Mouse (Mus musculus): ENCODE measurements around the gene Tdrd5. TPM values are rescaled to one million over a fixed set of nuclear protein-coding genes. Genes with fewer than 3 reads are reported as not detected.

Gene Tdrd5
- polyA plus RNA-seq, 1 experiment from 2014 or later = 2.7 TPM

- Histone ChIP-seq H3K4me3 (ENCODE audit: low read depth, low read length) (no peak overlapping the region), H3K27ac (ENCODE audit: low read depth, low read length) (no peak overlapping the region), H3K4me1 (ENCODE audit: control insufficient read depth, insufficient read depth, low read length) (peaks cover 3% of the 10 kb centered on the region; the same call in 1 of the 2 replicates), H3K27me3 (ENCODE audit: control insufficient read depth, insufficient read depth, low read length) (no peaks in the 10 kb centered on the region), H3K36me3 (ENCODE audit: control insufficient read depth, insufficient read depth, low read length) (no peaks in the 10 kb centered on the region), H3K9me3 (ENCODE audit: control insufficient read depth, low read length) (no peaks in the 10 kb centered on the region), H3K4me2 (ENCODE audit: low read depth, low read length) (no peak overlapping the region), H3K9ac (replicated peaks; ENCODE audit: low read depth, low read length) (no peak overlapping the region)
- ATAC-seq (ENCODE audit: low read depth) = no peak
- WGBS = 75% methylated on average over 8 of the region's 8 CpGs
Observed at GRCm38 (mm10) chr1:156217941-156218340, 85.5 kb downstream of the Tdrd5 start.

GRCm38 (mm10) chr1:156217393-156217792, 86.1 kb downstream of the Tdrd5 start:
- Histone ChIP-seq H3K4me2 (ENCODE audit: low read depth, low read length) (no peak overlapping the region), H3K9me3 (ENCODE audit: control insufficient read depth, low read length) (no peaks in the 10 kb centered on the region), H3K4me3 (ENCODE audit: low read depth, low read length) (no peak overlapping the region), H3K27me3 (ENCODE audit: control insufficient read depth, insufficient read depth, low read length) (no peaks in the 10 kb centered on the region), H3K27ac (ENCODE audit: low read depth, low read length) (no peak overlapping the region), H3K36me3 (ENCODE audit: control insufficient read depth, insufficient read depth, low read length) (no peaks in the 10 kb centered on the region), H3K4me1 (ENCODE audit: control insufficient read depth, insufficient read depth, low read length) (no peaks in the 10 kb centered on the region), H3K9ac (replicated peaks; ENCODE audit: low read depth, low read length) (no peak overlapping the region)
- peak; percentile 56; the same call in 1 of the 2 replicates for ATAC-seq (ENCODE audit: low read depth)
- WGBS = 46% methylated on average over 3 of the region's 3 CpGs

GRCm38 (mm10) chr1:156216249-156216648, 87.2 kb downstream of the Tdrd5 start:
- WGBS = 62% methylated on average over 4 of the region's 4 CpGs

GRCm38 (mm10) chr1:156214651-156215050, 88.8 kb downstream of the Tdrd5 start:
- ATAC-seq (ENCODE audit: low read depth) = no peak
- WGBS = 87% methylated on average over 8 of the region's 8 CpGs

More at GRCm38 (mm10) chr1:156216249-156216648, 87.2 kb downstream of the Tdrd5 start:
- no peaks in the 10 kb centered on the region for H3K27me3 ChIP-seq (ENCODE audit: control insufficient read depth, insufficient read depth, low read length)
- ATAC-seq (ENCODE audit: low read depth) = 0 out of 2 replicates have a peak, but pooled peaks have one; percentile 31
- no peaks in the 10 kb centered on the region for H3K9me3 ChIP-seq (ENCODE audit: control insufficient read depth, low read length)
- no peak overlapping the region for H3K4me2 ChIP-seq (ENCODE audit: low read depth, low read length)
- H3K27ac ChIP-seq (ENCODE audit: low read depth, low read length) = no peak overlapping the region
- no peaks in the 10 kb centered on the region for H3K4me1 ChIP-seq (ENCODE audit: control insufficient read depth, insufficient read depth, low read length)
- no peaks in the 10 kb centered on the region for H3K36me3 ChIP-seq (ENCODE audit: control insufficient read depth, insufficient read depth, low read length)
- no peak overlapping the region for H3K4me3 ChIP-seq (ENCODE audit: low read depth, low read length)
- H3K9ac ChIP-seq (replicated peaks; ENCODE audit: low read depth, low read length) = no peak overlapping the region

GRCm38 (mm10) chr1:156212923-156213322, 90.5 kb downstream of the Tdrd5 start:
- no peaks in the 10 kb centered on the region for H3K9me3 ChIP-seq (ENCODE audit: control insufficient read depth, low read length)
- H3K36me3 ChIP-seq (ENCODE audit: control insufficient read depth, insufficient read depth, low read length) = no peaks in the 10 kb centered on the region
- H3K4me3 ChIP-seq (ENCODE audit: low read depth, low read length) = no peak overlapping the region
- no peak overlapping the region for H3K4me2 ChIP-seq (ENCODE audit: low read depth, low read length)
- WGBS = 91% methylated on average over 5 of the region's 5 CpGs
- no peaks in the 10 kb centered on the region for H3K4me1 ChIP-seq (ENCODE audit: control insufficient read depth, insufficient read depth, low read length)
- H3K27me3 ChIP-seq (ENCODE audit: control insufficient read depth, insufficient read depth, low read length) = no peaks in the 10 kb centered on the region
- H3K27ac ChIP-seq (ENCODE audit: low read depth, low read length) = no peak overlapping the region
- H3K9ac ChIP-seq (replicated peaks; ENCODE audit: low read depth, low read length) = no peak overlapping the region
- no peak for ATAC-seq (ENCODE audit: low read depth)

More at GRCm38 (mm10) chr1:156214651-156215050, 88.8 kb downstream of the Tdrd5 start:
- H3K4me1 ChIP-seq (ENCODE audit: control insufficient read depth, insufficient read depth, low read length) = no peaks in the 10 kb centered on the region
- H3K27ac ChIP-seq (ENCODE audit: low read depth, low read length) = no peak overlapping the region
- H3K36me3 ChIP-seq (ENCODE audit: control insufficient read depth, insufficient read depth, low read length) = no peaks in the 10 kb centered on the region
- no peaks in the 10 kb centered on the region for H3K9me3 ChIP-seq (ENCODE audit: control insufficient read depth, low read length)
- no peak overlapping the region for H3K4me2 ChIP-seq (ENCODE audit: low read depth, low read length)
- H3K4me3 ChIP-seq (ENCODE audit: low read depth, low read length) = no peak overlapping the region
- no peak overlapping the region for H3K9ac ChIP-seq (replicated peaks; ENCODE audit: low read depth, low read length)
- H3K27me3 ChIP-seq (ENCODE audit: control insufficient read depth, insufficient read depth, low read length) = no peaks in the 10 kb centered on the region

- Histone ChIP-seq H3K27ac (ENCODE audit: low read depth, low read length) (no peak overlapping the region), H3K9me3 (ENCODE audit: control insufficient read depth, low read length) (no peaks in the 10 kb centered on the region), H3K4me2 (ENCODE audit: low read depth, low read length) (no peak overlapping the region), H3K9ac (replicated peaks; ENCODE audit: low read depth, low read length) (no peak overlapping the region), H3K4me3 (ENCODE audit: low read depth, low read length) (no peak overlapping the region), H3K27me3 (ENCODE audit: control insufficient read depth, insufficient read depth, low read length) (no peaks in the 10 kb centered on the region), H3K4me1 (ENCODE audit: control insufficient read depth, insufficient read depth, low read length) (no peaks in the 10 kb centered on the region), H3K36me3 (ENCODE audit: control insufficient read depth, insufficient read depth, low read length) (no peaks in the 10 kb centered on the region)
- ATAC-seq (ENCODE audit: low read depth) = no peak
- WGBS = 57% methylated on average over 6 of the region's 6 CpGs
Observed at GRCm38 (mm10) chr1:156211809-156212317, 91.6 kb downstream of the Tdrd5 start.

Other genes starting within 250 kb of the Tdrd5 start
- gene Fam163a, start 98.6 kb downstream of the Tdrd5 start, polyA plus RNA-seq (2014; fragmentation: Nextera tagmentation; extraction: Ambion mirVana) = 4.9 and 5.0 TPM in 2 replicates
- gene Nphs2, start 7.1 kb upstream of the Tdrd5 start, polyA plus RNA-seq (2014; fragmentation: Nextera tagmentation; extraction: Ambion mirVana) = 0.19 TPM in 2 replicates
- 560 and 566 TPM in 2 replicates for gene Gm2000, start 62.4 kb upstream of the Tdrd5 start, polyA plus RNA-seq (2014; fragmentation: Nextera tagmentation; extraction: Ambion mirVana)
- 0.19 and 0.35 TPM in 2 replicates for gene Axdnd1, start 117.5 kb upstream of the Tdrd5 start, polyA plus RNA-seq (2014; fragmentation: Nextera tagmentation; extraction: Ambion mirVana)
- 8.9 and 9.5 TPM in 2 replicates for gene Soat1, start 170.7 kb upstream of the Tdrd5 start, polyA plus RNA-seq (2014; fragmentation: Nextera tagmentation; extraction: Ambion mirVana)
- gene Gm10031, start 220.3 kb upstream of the Tdrd5 start, polyA plus RNA-seq (2014; fragmentation: Nextera tagmentation; extraction: Ambion mirVana) = 0.90 and 0.97 TPM in 2 replicates